Mouse (Mus musculus) adrenal gland, postnatal 4 days (tissue): ENCODE measurements around the gene Spata2. TPM values are rescaled to one million over a fixed set of nuclear protein-coding genes. Genes with fewer than 3 reads are reported as not detected.

Experiments used
- DNase-seq, 2 experiments: peaks; one replicate each; pipeline ENCODE4 v3.0.0; 2021 to 2022; ENCODE audit warnings: low spot score in 2 of 2, mixed read lengths in 2 of 2
- total RNA-seq, 2 experiments: library from RNA; stranded (reverse); gene quantifications; 2 replicates each; pipeline ENCODE4 v1.2.3; 2021

The Spata2 gene
- total RNA-seq, 2 experiments from 2014 or later: 33.9 TPM

DNA sequence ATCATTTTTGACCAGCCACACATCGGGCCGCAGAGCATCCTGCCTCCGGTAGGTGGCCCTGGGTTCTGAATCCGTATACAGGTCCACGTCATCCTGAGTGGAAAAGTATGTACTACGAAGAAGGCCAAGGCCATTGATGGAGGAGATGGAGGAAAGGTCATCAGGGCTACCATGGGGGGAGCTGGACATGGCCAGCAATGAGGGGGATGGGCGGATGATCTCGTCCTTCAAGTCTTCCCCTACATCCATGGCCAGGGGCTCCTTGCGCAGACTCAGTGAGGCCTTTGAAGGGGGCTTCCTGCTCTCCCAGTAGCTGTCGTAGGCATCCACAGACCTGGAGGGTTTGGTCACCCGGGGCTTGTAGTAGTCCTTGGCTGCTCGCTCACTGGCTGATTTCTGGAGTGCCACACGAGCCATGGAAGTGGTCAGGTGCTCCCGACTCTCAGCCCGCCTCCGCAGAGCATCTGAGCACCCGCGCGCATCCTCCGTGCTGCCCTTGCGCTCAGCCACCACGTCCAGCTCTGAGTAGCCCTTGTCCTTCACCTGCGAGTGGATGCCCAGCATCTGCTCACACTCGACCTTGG lies 8.8 kb downstream of the Spata2 start:
- DNase-seq: no peak

DNA sequence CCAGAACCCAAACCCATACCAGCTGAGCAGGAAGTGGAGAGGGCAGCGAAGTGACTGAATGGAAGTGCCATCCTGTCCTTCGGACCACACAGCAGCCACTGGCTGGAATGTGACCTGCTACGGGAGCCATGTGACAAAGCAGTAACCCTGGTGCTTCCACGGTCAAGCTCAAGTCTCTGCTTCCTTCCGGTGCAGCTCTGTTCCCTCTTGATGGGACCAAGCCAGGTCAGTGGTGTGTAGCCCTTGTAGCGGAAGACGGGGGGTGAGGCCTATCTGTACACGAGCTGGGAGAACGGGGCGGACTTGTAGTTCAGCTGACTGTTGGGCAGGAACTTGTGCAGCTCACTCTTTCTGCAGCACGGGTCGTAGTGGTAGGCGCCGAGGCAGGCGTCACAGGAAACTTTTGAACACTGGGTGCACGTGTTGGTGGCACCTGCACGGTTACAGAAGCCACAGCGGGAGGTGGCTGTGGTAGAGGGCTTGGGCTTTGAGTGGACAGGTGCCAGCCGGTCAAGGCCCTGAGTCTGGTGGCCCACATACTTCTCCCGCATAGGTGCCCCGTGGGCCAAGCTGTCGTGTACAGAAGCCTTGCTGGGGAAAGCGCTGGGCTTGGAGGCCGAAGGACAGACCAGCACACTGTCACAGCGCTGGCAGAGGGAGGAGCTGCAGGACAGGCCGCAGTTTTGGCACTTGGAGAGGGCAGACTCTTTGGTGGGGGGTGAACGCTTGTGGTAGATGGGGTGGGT lies 9.4 kb downstream of the Spata2 start:
- no peak for DNase-seq

DNA sequence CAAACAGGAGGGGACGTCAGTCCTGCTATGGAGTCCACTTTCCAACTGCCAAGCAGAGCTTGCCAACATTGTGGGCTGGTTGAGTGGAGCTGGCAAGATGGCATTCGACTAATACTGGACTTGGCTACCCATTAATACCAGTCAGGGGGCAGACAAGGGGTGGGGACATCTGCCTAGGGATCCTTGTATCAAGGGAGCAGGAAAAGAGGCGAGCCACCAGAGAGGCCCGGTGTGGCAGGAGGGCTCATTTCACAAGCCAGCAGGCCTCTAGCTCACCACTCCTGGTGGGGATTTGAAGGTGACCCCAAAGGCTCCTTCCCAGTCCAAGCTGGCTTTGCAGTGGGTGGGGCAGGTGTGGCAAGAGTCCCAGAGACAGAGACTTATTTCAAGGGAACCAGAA lies 10.0 kb downstream of the Spata2 start:
- DNase-seq: no peak

DNA sequence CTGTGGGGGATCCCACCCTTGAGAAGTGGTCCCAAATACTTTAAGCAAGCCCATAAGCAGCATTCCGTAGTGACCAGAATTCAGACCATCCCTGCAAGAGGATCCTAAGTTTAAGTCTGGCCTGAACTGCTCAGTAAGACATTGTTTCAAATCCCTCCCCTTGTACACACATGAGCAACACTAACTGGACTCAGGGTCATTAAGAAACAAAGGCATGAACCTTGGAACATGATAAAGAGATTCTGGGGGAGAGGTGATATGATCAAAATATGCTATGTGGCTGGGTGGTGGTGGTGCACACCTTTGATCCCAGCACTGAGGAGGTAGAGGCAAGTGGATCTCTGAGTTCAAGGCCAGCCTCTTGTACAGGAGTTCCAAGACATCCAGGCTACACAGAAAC lies 13.2 kb downstream of the Spata2 start:
- DNase-seq: no peak

DNA sequence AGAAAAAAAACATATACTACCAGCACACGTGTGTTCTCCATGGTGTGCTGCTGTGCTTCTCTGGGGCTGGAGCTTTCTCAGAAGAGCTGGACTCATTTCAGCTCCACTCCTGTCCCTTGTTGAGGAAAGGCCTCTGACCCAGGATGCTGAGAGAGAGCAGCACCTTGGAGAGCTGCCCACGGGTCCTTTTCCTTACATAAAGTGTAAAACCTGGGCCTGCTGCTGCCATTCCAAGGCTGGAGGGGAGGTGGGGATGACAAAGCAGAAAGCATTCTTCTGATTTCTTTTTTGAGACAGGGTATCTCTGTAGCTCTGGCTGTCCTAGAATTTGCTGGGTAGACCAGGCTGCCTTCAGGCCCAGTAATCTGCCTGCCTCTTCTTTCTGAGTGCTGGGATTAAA lies 14.6 kb downstream of the Spata2 start:
- DNase-seq: no peak

DNA sequence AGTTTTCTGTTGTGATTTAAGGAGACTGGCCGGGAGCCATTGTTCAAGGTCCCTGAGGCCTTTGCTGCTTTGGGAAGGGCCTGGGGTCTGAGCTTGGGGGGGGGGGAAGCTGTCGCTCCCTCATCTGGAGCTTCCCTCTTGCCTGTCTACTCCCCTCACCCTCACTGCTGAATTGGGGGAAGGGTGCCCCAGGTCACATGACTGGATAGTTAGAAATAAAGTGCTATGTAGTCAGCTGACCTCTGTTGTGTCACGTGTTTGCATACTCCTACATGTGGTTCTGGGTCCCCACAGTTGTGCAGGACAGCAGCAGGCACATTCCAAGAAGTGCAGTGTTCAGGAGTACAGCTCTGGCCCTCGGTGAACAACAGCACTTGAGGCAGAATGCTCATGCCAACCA lies 15.9 kb downstream of the Spata2 start:
- DNase-seq: no peak

DNA sequence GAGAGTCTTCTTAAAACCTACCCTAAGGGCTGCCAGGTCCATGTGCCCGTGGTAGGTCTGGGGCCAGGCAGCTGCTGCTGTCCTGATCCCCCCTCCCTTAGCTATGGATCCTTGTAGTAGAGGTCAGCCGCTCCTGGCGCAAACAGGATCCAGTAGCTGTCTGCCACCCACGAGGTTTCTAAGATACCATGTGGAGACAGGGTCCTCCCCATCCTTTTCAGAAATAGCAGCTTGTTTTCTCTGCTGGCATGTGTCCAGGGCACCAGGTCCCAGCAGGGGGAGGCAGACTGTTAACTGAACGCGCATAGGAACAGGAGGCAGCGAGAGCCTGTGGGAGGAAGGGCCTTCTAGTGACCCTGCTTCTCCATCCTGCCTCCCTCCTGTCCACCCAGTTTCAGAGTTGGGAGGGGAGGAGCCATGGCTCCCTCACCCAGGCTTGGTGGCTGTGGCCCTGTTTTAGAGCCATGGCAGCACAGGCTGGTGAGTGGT lies 16.4 kb downstream of the Spata2 start:
- DNase-seq: peak in 1 of 2 experiments; percentile 53

DNA sequence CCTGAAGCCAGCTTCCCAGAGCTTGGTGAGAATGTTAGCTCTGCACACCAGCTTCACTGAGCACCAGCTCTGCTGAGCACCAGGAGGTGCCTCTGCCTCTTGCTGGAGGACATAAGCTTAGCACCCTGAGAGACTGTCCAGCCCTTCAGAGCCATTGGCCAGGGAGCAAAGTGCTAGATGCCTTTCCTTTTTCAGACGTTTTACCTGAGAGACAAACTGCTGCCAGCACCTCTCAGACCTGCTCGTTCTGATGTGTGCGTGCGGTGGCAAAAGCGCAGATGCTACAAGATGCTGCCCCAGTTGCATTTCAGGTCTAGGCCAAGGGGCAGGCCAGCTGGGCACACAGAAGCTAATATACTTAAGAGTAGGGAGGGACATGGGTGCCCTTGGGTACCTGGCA lies 17.1 kb downstream of the Spata2 start:
- no peak for DNase-seq

DNA sequence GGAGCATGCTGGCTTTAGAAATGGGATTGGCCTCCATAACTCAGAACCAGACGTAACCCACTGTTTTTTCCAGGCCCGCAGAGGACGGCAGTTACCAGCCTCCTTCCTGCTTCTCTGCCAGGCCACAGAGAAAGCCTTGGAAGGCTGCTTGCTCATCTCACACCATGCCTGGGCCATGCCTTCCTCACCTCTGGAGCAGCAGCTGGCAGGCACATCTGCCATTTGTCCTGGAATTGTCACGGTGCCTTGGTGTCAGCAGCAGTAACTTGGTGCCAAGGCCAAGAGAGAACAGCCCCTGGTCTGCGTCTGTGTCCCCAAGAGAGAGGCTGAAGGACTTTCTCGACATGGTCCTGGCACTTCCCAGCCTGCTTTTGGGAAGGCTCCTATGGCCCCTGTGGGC lies 18.5 kb downstream of the Spata2 start:
- no peak for DNase-seq

DNA sequence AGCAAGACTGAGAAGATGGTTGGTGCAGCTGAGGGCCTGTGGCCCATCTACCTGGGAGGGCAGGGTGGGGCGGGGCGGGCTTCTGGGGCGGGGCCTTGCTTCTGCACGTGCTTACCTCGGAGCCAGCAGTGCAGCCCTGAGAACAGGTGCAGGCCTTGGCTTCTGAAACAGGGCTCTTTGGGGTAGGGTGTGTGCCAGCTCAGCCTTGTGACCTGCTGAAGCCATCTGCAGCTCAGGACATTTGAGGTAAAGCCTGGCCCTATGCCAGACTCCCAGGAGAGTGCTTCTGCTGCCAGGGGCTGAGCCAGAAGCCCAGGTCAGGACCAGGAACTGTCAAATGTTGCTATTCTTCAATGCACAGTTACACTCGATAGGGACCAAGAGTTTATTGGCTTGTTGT lies 21.1 kb downstream of the Spata2 start:
- DNase-seq: no peak

DNA sequence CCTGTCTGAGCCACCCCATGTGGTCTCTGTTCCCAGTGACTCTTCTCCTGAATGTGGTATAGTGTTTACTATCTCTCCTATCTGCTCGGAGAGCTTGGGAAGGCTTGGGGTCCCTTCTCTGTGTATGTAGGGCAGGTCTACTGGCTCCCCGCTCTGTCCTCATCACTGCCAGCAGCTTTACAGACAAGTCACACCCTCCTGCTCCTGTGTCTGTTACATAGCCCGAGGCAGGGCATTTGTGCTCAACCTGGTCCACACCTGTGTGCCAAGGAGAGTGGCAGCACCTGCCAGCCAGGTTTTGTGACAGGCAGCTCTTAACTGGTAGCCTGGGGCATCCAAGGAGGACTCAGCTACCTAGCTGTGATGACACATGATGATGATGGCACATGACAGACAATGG lies 22.1 kb downstream of the Spata2 start:
- DNase-seq: no peak

DNA sequence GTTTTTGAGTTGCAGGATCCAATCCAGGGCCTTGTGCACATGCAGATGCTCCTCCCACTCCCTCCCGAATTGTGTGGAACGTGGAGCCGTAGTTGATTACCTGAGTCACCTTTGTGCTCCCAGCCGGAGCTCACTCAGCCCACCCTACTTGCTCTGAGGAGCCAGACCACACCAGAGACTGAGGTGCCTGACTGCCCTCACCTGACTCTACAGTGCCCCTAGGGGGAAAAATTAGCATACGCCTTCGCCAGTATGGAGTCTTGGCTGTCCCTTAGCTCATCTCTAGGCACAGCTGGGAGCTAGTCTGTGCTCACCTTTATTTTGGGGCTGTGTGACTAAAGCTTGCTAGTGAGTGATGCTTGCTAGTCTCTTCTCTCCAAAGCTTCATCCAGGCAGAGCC lies 24.2 kb downstream of the Spata2 start:
- DNase-seq: no peak

DNA sequence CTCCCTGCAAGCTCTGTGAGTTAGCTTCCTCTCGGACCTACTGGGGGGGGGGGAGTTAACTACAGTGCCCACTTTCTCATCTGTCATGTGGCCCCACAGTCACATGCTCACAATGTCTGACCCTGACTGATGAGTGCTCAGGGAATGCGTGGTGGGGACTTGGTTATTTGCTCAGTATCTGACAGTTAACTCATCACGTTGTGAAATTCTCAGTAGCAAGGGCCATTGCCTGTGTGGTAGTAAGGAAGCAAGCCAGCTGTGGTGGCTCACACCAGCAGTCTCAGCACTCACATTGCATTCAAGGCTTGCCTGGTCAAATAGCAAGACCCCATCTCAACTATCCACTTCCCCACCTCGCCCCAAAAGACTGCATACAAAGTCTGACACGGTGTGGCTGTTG lies 25.5 kb downstream of the Spata2 start:
- no peak for DNase-seq

DNA sequence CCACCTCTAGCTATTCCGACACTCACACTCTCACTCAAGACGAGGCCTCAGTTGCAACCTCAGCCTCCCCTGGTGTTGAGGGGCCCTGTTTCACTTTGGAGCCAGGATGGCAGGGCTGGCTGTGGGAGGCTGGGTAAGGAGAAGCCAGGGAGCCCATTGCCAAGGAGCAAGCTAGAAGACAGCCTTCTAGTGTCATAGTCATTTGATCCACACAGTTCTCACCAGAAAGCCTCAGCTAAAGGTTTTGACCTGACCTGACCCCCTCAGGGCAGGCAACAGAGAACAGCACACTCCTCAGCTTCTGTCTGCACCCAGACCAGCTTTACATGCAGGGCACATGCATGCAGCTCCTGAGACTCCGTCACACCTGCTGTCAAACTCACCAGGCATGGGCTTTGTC lies 26.7 kb downstream of the Spata2 start:
- DNase-seq: no peak

DNA sequence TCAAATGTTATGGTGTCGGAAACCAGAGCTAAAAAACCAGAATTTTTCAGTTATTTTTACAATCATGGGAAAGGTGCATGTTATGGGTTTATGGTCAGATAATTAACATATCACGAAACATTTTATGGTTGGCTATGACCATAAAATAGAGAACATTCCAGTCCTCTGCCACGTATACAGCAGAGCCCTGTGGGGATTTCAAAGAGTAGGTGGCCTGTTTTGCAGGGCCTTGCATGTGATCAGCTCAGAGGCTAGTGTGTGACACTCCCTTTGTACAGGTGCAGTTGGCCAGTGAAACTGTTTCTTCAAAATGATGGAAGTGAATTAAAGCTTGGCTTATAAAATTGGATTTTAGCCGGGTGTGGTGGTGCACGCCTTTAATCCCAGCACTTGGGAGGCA lies 28.9 kb downstream of the Spata2 start:
- DNase-seq: no peak

DNA sequence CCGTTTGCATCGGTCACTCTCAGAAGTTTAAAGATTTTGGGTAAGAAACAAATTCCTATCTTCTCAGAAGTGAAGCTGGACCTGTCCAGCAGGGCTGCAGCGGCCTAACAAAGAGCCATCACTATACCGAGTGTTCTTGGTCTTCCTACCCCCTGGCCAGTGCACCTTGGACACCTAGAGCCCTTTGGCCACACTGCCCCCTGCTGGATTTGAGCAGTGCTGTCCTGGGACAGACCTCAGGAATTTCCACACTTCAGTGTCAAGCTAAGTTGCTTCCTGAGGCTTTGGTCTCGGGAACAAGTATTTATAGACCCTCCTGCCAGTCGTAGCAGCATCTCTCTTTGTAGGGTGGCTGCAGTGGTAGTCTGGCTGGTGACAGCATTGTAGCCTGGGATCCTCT lies 29.7 kb downstream of the Spata2 start:
- DNase-seq: peak; percentile 42 to 53

DNA sequence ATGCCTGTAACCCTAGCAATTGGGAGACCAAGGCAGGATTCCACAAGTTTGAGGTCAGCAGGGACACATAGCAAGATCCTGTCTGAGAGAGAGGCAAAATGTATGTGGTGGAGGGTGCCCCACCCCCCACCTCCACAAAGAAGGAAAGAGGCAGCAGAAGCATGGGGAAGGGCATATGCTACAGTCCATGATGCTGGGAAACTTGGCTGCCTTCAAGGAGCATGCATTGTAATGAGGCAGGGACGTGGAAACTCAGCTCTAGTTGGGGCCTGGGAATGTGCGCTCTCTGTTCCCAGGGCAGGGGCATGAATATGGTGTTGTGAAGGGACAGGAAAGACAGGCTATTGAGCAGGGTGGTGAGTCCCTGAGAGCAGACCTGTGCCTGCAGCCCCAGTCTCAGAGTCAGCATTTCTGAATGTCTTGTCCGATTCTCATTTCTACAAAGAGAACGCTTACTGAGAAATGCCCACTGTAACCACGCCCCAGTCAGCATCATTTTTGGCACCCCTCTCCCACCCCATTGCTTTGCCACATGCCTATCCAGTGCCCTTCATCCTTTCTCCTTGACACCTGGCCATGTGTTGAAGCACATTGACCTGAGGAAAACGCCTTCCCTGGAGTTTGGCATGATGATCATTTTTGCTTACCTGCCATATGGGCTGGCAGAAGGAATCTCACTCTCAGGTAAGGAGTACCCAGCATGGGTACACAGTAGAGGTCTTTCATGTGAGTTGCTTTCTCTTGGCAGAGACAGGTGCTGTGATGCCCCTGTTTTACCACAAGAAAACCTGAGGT lies 33.4 kb downstream of the Spata2 start:
- no peak for DNase-seq

DNA sequence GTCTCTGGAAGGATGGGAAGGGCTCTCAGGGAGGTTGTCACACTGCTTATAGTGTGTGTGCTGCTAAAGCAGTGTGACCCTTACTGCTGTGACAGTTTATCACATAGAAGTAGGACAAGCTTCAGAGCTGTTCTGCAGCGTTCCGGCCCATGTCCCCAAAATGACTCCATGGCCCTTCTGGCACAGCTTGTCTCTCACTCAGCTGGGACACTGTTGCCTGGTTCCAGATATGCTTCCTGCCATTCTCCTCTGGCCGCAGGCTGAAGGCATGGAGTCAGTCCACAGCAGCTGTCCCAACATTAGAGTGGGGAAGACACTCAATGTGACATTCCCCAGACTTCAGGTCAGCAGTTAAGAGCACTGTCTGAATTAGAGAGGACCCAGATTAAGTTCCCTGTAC lies 34.1 kb downstream of the Spata2 start:
- no peak for DNase-seq

DNA sequence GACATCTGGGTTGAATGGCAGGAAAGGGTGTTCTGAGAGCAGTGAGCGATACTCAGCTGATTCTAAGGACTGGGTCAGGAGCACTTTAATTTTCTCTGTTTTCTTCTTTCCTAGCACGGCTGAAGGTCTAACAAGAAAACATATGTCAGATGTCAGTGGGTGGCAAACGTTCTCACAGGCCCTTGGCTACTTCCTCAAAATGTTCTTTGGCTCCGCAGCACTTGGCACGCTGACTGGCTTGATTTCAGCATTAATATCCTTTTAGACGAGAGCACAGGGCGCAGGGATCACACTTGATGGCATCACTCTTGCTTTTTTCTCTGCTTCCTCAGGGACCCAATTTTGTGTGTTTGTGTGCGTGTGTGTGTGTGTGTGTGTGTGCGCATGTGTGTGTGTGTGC lies 35.5 kb downstream of the Spata2 start:
- no peak for DNase-seq

DNA sequence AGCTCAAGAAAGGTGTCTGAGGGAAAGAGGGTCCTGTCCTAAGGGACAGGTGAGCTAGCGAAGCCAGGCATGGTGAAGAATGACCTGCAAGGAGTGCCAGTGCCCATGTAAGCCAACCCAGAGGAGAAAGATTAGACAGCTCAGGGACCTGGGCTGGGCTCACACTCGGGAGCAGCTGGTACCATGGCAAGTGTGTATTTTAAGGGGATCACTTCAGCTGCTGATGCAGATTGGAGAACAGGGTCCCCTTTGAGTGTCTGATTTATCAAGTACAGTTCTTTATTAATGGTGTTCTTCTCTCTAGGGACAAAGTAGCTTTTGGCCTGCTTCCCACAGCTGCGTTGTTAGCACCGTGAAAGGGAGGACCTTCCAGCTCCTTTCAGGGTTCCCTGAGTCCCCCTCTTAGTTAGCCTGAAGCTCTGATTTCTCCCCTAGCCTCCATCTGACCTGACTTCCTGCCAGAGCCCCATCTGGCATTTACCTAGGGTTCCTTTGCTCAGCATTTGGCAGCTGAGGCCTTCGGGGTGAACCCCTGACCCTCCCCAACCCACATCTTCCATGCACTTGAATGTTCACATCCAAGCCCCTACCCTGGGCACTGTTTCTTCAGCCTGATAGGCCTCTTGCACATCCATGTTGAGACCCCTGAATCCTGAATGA lies 36.2 kb downstream of the Spata2 start:
- DNase-seq: no peak

DNA sequence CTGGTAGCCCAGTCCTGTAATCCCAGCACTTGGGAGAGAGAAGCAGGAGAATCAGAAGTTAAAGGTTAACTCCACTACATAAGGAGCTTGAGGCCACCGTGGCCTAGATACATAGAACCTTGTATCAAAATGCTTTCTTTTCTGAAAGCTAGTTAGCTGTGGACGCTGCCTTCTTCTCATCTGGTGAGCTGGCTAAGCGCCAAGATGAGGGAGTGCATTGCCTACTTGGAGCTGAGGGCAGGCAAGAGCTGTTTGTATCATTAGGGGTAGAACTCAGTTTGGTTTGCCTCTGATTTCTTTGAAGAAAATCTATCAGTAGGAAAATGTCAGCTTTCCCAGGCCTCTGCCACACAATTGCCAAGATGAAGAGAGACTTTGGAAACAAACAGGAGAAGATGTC lies 38.9 kb downstream of the Spata2 start:
- DNase-seq: no peak

DNA sequence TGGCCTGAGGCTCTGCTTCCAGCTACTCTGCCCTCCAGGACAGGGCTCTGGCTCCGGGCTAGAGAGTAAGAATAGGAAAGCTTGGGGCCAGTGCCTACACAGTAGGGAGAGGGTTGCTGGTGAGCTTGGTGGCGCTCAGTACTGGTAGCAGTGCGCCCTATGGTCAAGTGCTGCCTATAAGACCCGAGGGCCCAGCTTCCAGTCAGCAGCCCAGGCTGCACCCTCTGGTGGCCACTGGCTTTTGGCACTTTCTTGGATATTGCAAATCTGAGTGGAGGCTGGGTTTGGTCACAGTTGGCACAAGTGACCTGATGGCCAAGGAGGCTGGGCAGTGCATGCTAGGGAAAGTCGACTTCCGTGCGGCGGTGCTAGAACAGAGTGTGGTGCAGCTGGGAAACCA lies 42.0 kb downstream of the Spata2 start:
- no peak for DNase-seq
